Mouse (Mus musculus): ENCODE measurements at regions not wholly inside any gene's neighbourhood (a gene's known extent, or its start where the extent isn't known, plus 50 kb on each side); places are given as distances from the start of the nearest gene placed in this dataset.

GRCm38 (mm10) chr2:53276435-53276834 is 84.9 kb downstream of the Arl6ip6 start:
- H3K27me3 ChIP-seq (ENCODE audit: control insufficient read depth, insufficient read depth, low read length), result no peaks in the 10 kb centered on the region
- DNase-seq (ENCODE audit: low spot score), result no peak
- H3K9me3 ChIP-seq (ENCODE audit: control insufficient read depth, low read length), result no peaks in the 10 kb centered on the region
- no peaks in the 10 kb centered on the region for H3K4me1 ChIP-seq (replicated peaks; ENCODE audit: control insufficient read depth, insufficient read depth, low read length)
- no peak overlapping the region for H3K4me2 ChIP-seq (ENCODE audit: low read depth, low read length, severe bottlenecking)
- WGBS, result 18% methylated on average over 1 of the region's 1 CpGs
- peak; percentile 62 for ATAC-seq (replicated peaks; ENCODE audit: low FRiP score)
- H3K9ac ChIP-seq (ENCODE audit: low read length), result no peak overlapping the region
- no peak overlapping the region for H3K4me3 ChIP-seq (ENCODE audit: low read depth, low read length)
- no peaks in the 10 kb centered on the region for H3K36me3 ChIP-seq (ENCODE audit: control insufficient read depth, insufficient read depth, low read length)
- no peak overlapping the region for H3K27ac ChIP-seq (ENCODE audit: low read depth, low read length)

GRCm38 (mm10) chr2:53301712-53302423 is 110.3 kb downstream of the Arl6ip6 start:
- Histone ChIP-seq H3K4me1 (replicated peaks; ENCODE audit: control insufficient read depth, insufficient read depth, low read length) (no peaks in the 10 kb centered on the region), H3K36me3 (ENCODE audit: control insufficient read depth, insufficient read depth, low read length) (no peaks in the 10 kb centered on the region), H3K27ac (ENCODE audit: low read depth, low read length) (no peak overlapping the region), H3K9ac (ENCODE audit: low read length) (no peak overlapping the region), H3K9me3 (ENCODE audit: control insufficient read depth, low read length) (no peaks in the 10 kb centered on the region), H3K4me2 (ENCODE audit: low read depth, low read length, severe bottlenecking) (no peak overlapping the region), H3K4me3 (ENCODE audit: low read depth, low read length) (no peak overlapping the region), H3K27me3 (ENCODE audit: control insufficient read depth, insufficient read depth, low read length) (no peaks in the 10 kb centered on the region)
- ATAC-seq (replicated peaks; ENCODE audit: low FRiP score) (no peak), DNase-seq (ENCODE audit: low spot score) (no peak)
- 88% methylated on average over 2 of the region's 2 CpGs for WGBS

GRCm38 (mm10) chr2:53330680-53331079 is 139.2 kb downstream of the Arl6ip6 start:
- no peaks in the 10 kb centered on the region for H3K4me1 ChIP-seq (replicated peaks; ENCODE audit: control insufficient read depth, insufficient read depth, low read length)
- H3K4me3 ChIP-seq (ENCODE audit: low read depth, low read length), result no peak overlapping the region
- WGBS, result 23% methylated on average over 6 of the region's 6 CpGs
- peak; percentile 72 for ATAC-seq (replicated peaks; ENCODE audit: low FRiP score)
- no peaks in the 10 kb centered on the region for H3K36me3 ChIP-seq (ENCODE audit: control insufficient read depth, insufficient read depth, low read length)
- H3K27me3 ChIP-seq (ENCODE audit: control insufficient read depth, insufficient read depth, low read length), result no peaks in the 10 kb centered on the region
- peak; percentile 73 for DNase-seq (ENCODE audit: low spot score)
- no peak overlapping the region for H3K9ac ChIP-seq (ENCODE audit: low read length)
- no peak overlapping the region for H3K4me2 ChIP-seq (ENCODE audit: low read depth, low read length, severe bottlenecking)
- H3K9me3 ChIP-seq (ENCODE audit: control insufficient read depth, low read length), result no peaks in the 10 kb centered on the region
- H3K27ac ChIP-seq (ENCODE audit: low read depth, low read length), result no peak overlapping the region

- no peak overlapping the region for H3K4me3 ChIP-seq (ENCODE audit: low read depth, low read length)
- H3K27me3 ChIP-seq (ENCODE audit: control insufficient read depth, insufficient read depth, low read length), result no peaks in the 10 kb centered on the region
- H3K4me2 ChIP-seq (ENCODE audit: low read depth, low read length, severe bottlenecking), result no peak overlapping the region
- DNase-seq (ENCODE audit: low spot score), result no peak
- H3K4me1 ChIP-seq (replicated peaks; ENCODE audit: control insufficient read depth, insufficient read depth, low read length), result no peaks in the 10 kb centered on the region
- no peaks in the 10 kb centered on the region for H3K9me3 ChIP-seq (ENCODE audit: control insufficient read depth, low read length)
- no peak for ATAC-seq (replicated peaks; ENCODE audit: low FRiP score)
- no peaks in the 10 kb centered on the region for H3K36me3 ChIP-seq (ENCODE audit: control insufficient read depth, insufficient read depth, low read length)
- H3K9ac ChIP-seq (ENCODE audit: low read length), result no peak overlapping the region
- WGBS, result 79% methylated on average over 2 of the region's 2 CpGs
- no peak overlapping the region for H3K27ac ChIP-seq (ENCODE audit: low read depth, low read length)
These were observed 167.5 kb downstream of the Arl6ip6 start for GRCm38 (mm10) chr2:53359026-53359425.

- H3K27ac ChIP-seq (ENCODE audit: low read depth, low read length), result no peak overlapping the region
- no peaks in the 10 kb centered on the region for H3K36me3 ChIP-seq (ENCODE audit: control insufficient read depth, insufficient read depth, low read length)
- H3K27me3 ChIP-seq (ENCODE audit: control insufficient read depth, insufficient read depth, low read length), result no peaks in the 10 kb centered on the region
- H3K4me2 ChIP-seq (ENCODE audit: low read depth, low read length, severe bottlenecking), result no peak overlapping the region
- no peak overlapping the region for H3K9ac ChIP-seq (ENCODE audit: low read length)
- H3K4me3 ChIP-seq (ENCODE audit: low read depth, low read length), result no peak overlapping the region
- ATAC-seq (replicated peaks; ENCODE audit: low FRiP score), result peak; percentile 18
- no peaks in the 10 kb centered on the region for H3K4me1 ChIP-seq (replicated peaks; ENCODE audit: control insufficient read depth, insufficient read depth, low read length)
- no peak for DNase-seq (ENCODE audit: low spot score)
- 11% methylated on average over 1 of the region's 1 CpGs for WGBS
- no peaks in the 10 kb centered on the region for H3K9me3 ChIP-seq (ENCODE audit: control insufficient read depth, low read length)
These were observed 190.8 kb downstream of the Arl6ip6 start for GRCm38 (mm10) chr2:53382348-53382747.

- Histone ChIP-seq H3K9me3 (ENCODE audit: control insufficient read depth, low read length) (no peaks in the 10 kb centered on the region), H3K36me3 (ENCODE audit: control insufficient read depth, insufficient read depth, low read length) (no peaks in the 10 kb centered on the region), H3K4me1 (replicated peaks; ENCODE audit: control insufficient read depth, insufficient read depth, low read length) (no peaks in the 10 kb centered on the region), H3K9ac (ENCODE audit: low read length) (no peak overlapping the region), H3K4me2 (ENCODE audit: low read depth, low read length, severe bottlenecking) (no peak overlapping the region), H3K4me3 (ENCODE audit: low read depth, low read length) (no peak overlapping the region), H3K27me3 (ENCODE audit: control insufficient read depth, insufficient read depth, low read length) (no peaks in the 10 kb centered on the region), H3K27ac (ENCODE audit: low read depth, low read length) (no peak overlapping the region)
- peak; percentile 66 for DNase-seq (ENCODE audit: low spot score)
- ATAC-seq (replicated peaks; ENCODE audit: low FRiP score), result peak; percentile 90
- WGBS, result 16% methylated on average over 8 of the region's 8 CpGs
These were observed 193.1 kb downstream of the Arl6ip6 start for GRCm38 (mm10) chr2:53384545-53385176.

GRCm38 (mm10) chr2:53388652-53389051 is 197.1 kb downstream of the Arl6ip6 start:
- H3K4me1 ChIP-seq (replicated peaks; ENCODE audit: control insufficient read depth, insufficient read depth, low read length), result no peaks in the 10 kb centered on the region
- ATAC-seq (replicated peaks; ENCODE audit: low FRiP score), result no peak
- H3K4me2 ChIP-seq (ENCODE audit: low read depth, low read length, severe bottlenecking), result no peak overlapping the region
- no peaks in the 10 kb centered on the region for H3K27me3 ChIP-seq (ENCODE audit: control insufficient read depth, insufficient read depth, low read length)
- DNase-seq (ENCODE audit: low spot score), result no peak
- H3K27ac ChIP-seq (ENCODE audit: low read depth, low read length), result no peak overlapping the region
- no peaks in the 10 kb centered on the region for H3K36me3 ChIP-seq (ENCODE audit: control insufficient read depth, insufficient read depth, low read length)
- H3K4me3 ChIP-seq (ENCODE audit: low read depth, low read length), result no peak overlapping the region
- no peak overlapping the region for H3K9ac ChIP-seq (ENCODE audit: low read length)
- 88% methylated on average over 3 of the region's 3 CpGs for whole genome bisulfite sequencing
- no peaks in the 10 kb centered on the region for H3K9me3 ChIP-seq (ENCODE audit: control insufficient read depth, low read length)

GRCm38 (mm10) chr2:53414471-53414870 is 222.9 kb downstream of the Arl6ip6 start:
- 91% methylated on average over 2 of the region's 2 CpGs for WGBS
- Histone ChIP-seq H3K4me3 (ENCODE audit: low read depth, low read length) (no peak overlapping the region), H3K4me1 (replicated peaks; ENCODE audit: control insufficient read depth, insufficient read depth, low read length) (no peaks in the 10 kb centered on the region), H3K4me2 (ENCODE audit: low read depth, low read length, severe bottlenecking) (no peak overlapping the region), H3K9me3 (ENCODE audit: control insufficient read depth, low read length) (no peaks in the 10 kb centered on the region), H3K9ac (ENCODE audit: low read length) (no peak overlapping the region), H3K36me3 (ENCODE audit: control insufficient read depth, insufficient read depth, low read length) (no peaks in the 10 kb centered on the region), H3K27me3 (ENCODE audit: control insufficient read depth, insufficient read depth, low read length) (no peaks in the 10 kb centered on the region), H3K27ac (ENCODE audit: low read depth, low read length) (no peak overlapping the region)
- no peak for DNase-seq (ENCODE audit: low spot score)
- no peak for ATAC-seq (replicated peaks; ENCODE audit: low FRiP score)

Measured in forebrain, embryonic 11.5 days (tissue).